Mouse (Mus musculus) B cell, adult (primary cell): ENCODE measurements around the gene Olfr177. TPM values are rescaled to one million over a fixed set of nuclear protein-coding genes. Genes with fewer than 3 reads are reported as not detected.

Experiments
- total RNA-seq: library from RNA; stranded (reverse); gene quantifications from 4 replicates; pipeline ENCODE4 v1.2.4, GENCODE M21; 2023; ENCODE audit not compliant: inconsistent age

Gene Olfr177
- total RNA-seq, result not detected in 4 replicates

GRCm38 (mm10) chr16:58874668-58875067 is at the start of gene Olfr177:
Olfr177 (minus strand) TSS chr16:58874768.

GRCm38 (mm10) chr16:58891963-58892362 is 17.4 kb upstream of the Olfr177 start, which contains the start of gene Olfr178:
Olfr178 (minus strand) TSS chr16:58892063.

GRCm38 (mm10) chr16:58826732-58827319 is 47.7 kb downstream of the Olfr177 start, which contains the start of gene Olfr175-ps1:
Olfr175-ps1 (minus strand) TSS chr16:58826782.

Other genes with a start within 250 kb of the Olfr177 start
- gene E330017A01Rik, start 236.0 kb downstream of the Olfr177 start, total RNA-seq, result not detected in 4 replicates
- 9.4 to 13.2 TPM (median 12.9 TPM) in 4 replicates for gene Cpox, start 204.5 kb downstream of the Olfr177 start, total RNA-seq
- gene Gpr15, start 155.7 kb downstream of the Olfr177 start, total RNA-seq, result not detected in 4 replicates
- 43.8 to 58.0 TPM (median 51.3 TPM) in 4 replicates for gene Cldnd1, start 146.9 kb downstream of the Olfr177 start, total RNA-seq
- not detected in 4 replicates for gene Olfr172, start 111.6 kb downstream of the Olfr177 start, total RNA-seq
- not detected in 4 replicates for gene Olfr173, start 74.5 kb downstream of the Olfr177 start, total RNA-seq
- gene Olfr175-ps1, start 48.0 kb downstream of the Olfr177 start, total RNA-seq, result not detected in 4 replicates
- not detected in 4 replicates for gene Olfr178, start 17.3 kb upstream of the Olfr177 start, total RNA-seq
- gene Olfr181, start 54.0 kb upstream of the Olfr177 start, total RNA-seq, result not detected in 4 replicates
- gene Olfr180, start 54.6 kb upstream of the Olfr177 start, total RNA-seq, result not detected in 4 replicates
- gene Olfr183, start 120.6 kb upstream of the Olfr177 start, total RNA-seq, result not detected in 4 replicates
- gene Olfr186, start 155.5 kb upstream of the Olfr177 start, total RNA-seq, result not detected in 4 replicates
- gene Olfr187, start 165.0 kb upstream of the Olfr177 start, total RNA-seq, result not detected in 4 replicates
- not detected in 4 replicates for gene Olfr190, start 203.2 kb upstream of the Olfr177 start, total RNA-seq
- not detected in 4 replicates for gene Olfr191, start 215.1 kb upstream of the Olfr177 start, total RNA-seq
- not detected in 4 replicates for gene Olfr193, start 237.1 kb upstream of the Olfr177 start, total RNA-seq
- gene Olfr194, start 246.3 kb upstream of the Olfr177 start, total RNA-seq, result not detected in 4 replicates